Mouse (Mus musculus) E14TG2a.4 (cell line): ENCODE data around the gene 4930595D18Rik.

Source experiments
- H3K27me3 ChIP-seq: 2 replicates; pipeline ENCODE4 v1.6.1; 2014; ENCODE audit warnings: low read length, control low read depth; ENCODE audit not compliant: insufficient read depth
- H3K36me3 ChIP-seq: 2 replicates; pipeline ENCODE4 v1.6.1; 2014; ENCODE audit warnings: low read length, control low read depth; ENCODE audit not compliant: insufficient read depth
- H3K4me1 ChIP-seq: replicated peaks from 2 replicates; pipeline ENCODE4 v1.6.1; 2014; ENCODE audit warnings: low read depth, low read length, control low read depth
- H3K4me3 ChIP-seq: replicated peaks from 2 replicates; pipeline ENCODE4 v1.5.1; 2014; ENCODE audit warnings: mild to moderate bottlenecking, low read length
- H3K9me3 ChIP-seq: 2 replicates; pipeline ENCODE4 v1.6.1; 2014; ENCODE audit warnings: low read length, control low read depth
- CTCF ChIP-seq: conservative IDR thresholded peaks from 2 replicates; pipeline ENCODE4 v1.5.1; 2014; ENCODE audit warnings: low read length
- NANOG ChIP-seq: IDR thresholded peaks from 2 replicates; pipeline ENCODE4 v1.6.1; 2014; ENCODE audit warnings: borderline replicate concordance, low read length, mixed read lengths
- POU5F1 ChIP-seq: IDR thresholded peaks from 2 replicates; pipeline ENCODE4 v1.6.1; 2014; ENCODE audit warnings: low read length, borderline replicate concordance

The 4930595D18Rik gene

GRCm38 (mm10) chr12:111203945-111204344 lies 19.7 kb upstream of the 4930595D18Rik start:
- Histone ChIP-seq H3K4me1 (peaks cover 11% of the 10 kb centered on the region), H3K36me3 (no peaks in the 10 kb centered on the region), H3K4me3 (no peak overlapping the region), H3K27me3 (no peaks in the 10 kb centered on the region), H3K9me3 (no peaks in the 10 kb centered on the region)
- TF ChIP-seq CTCF: no peak
- TF ChIP-seq NANOG: no peak
- TF ChIP-seq POU5F1: no peak

- H3K27me3 ChIP-seq: no peaks in the 10 kb centered on the region
- H3K4me1 ChIP-seq: peaks cover 11% of the 10 kb centered on the region
- H3K9me3 ChIP-seq: no peaks in the 10 kb centered on the region
- no peak overlapping the region for H3K4me3 ChIP-seq
- TF ChIP-seq NANOG (no peak), POU5F1 (no peak), CTCF (no peak)
- H3K36me3 ChIP-seq: no peaks in the 10 kb centered on the region
Measured at GRCm38 (mm10) chr12:111203076-111203475, 18.8 kb upstream of the 4930595D18Rik start.

DNA sequence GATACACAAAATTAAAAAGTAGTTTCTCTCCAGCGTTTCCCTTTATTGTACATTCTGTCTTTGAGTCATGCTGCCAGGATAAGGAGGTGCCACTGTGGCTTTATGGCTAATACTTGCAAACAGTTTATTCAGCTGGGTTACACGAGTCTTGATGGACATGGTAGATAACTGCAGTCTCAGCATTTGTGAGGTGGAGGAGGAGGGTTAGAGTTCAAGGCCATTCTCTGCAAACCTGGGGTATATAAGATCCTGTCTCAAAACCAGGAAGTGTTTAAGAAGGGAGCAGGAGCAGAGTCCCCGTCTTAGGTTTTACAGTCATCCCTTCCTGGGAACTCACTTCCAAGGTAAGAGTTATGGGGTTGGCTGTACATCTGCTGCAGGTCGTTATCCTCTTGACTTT lies 12.3 kb upstream of the 4930595D18Rik start:
- TF ChIP-seq POU5F1 (no peak), NANOG (no peak), CTCF (no peak)
- H3K36me3 ChIP-seq: no peaks in the 10 kb centered on the region
- no peak overlapping the region for H3K4me3 ChIP-seq

GRCm38 (mm10) chr12:111193331-111193730 lies 9.0 kb upstream of the 4930595D18Rik start:
- H3K4me1 ChIP-seq: peaks cover 33% of the 10 kb centered on the region
- TF ChIP-seq CTCF: no peak
- no peak overlapping the region for H3K4me3 ChIP-seq
- no peaks in the 10 kb centered on the region for H3K27me3 ChIP-seq
- no peaks in the 10 kb centered on the region for H3K36me3 ChIP-seq
- H3K9me3 ChIP-seq: no peaks in the 10 kb centered on the region

More for the DNA sequence above, 12.3 kb upstream of the 4930595D18Rik start:
- Histone ChIP-seq H3K27me3 (no peaks in the 10 kb centered on the region), H3K9me3 (no peaks in the 10 kb centered on the region), H3K4me1 (peaks cover 15% of the 10 kb centered on the region)

GRCm38 (mm10) chr12:111192777-111193176 lies 8.5 kb upstream of the 4930595D18Rik start:
- no peak for TF ChIP-seq POU5F1
- TF ChIP-seq CTCF: no peak
- no peak for TF ChIP-seq NANOG
- no peaks in the 10 kb centered on the region for H3K27me3 ChIP-seq
- H3K36me3 ChIP-seq: no peaks in the 10 kb centered on the region
- no peak overlapping the region for H3K4me3 ChIP-seq
- H3K4me1 ChIP-seq: peaks cover 33% of the 10 kb centered on the region
- H3K9me3 ChIP-seq: no peaks in the 10 kb centered on the region

DNA sequence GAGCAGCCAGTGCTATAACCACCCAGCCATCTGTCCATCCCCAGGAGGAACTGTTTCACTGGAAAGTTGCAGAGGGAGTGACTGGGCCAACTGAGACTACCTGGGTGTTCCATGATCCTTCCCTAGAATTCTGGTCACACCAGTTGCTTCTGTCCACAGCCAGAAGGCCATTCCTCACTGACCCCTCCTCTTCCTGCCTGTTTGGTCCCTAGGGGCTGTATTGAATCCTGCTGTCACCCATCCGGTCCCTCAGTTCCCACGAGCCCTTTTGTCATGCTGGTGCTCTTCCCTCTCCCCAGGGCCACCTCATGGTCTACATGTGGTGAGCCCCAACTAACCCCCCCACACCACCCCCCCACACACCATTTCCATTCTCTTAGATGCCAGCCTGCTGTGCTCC lies 6.6 kb upstream of the 4930595D18Rik start:
- TF ChIP-seq NANOG: no peak
- TF ChIP-seq CTCF: no peak
- no peak for TF ChIP-seq POU5F1
- H3K9me3 ChIP-seq: no peaks in the 10 kb centered on the region

GRCm38 (mm10) chr12:111190355-111190754 lies 6.1 kb upstream of the 4930595D18Rik start:
- no peaks in the 10 kb centered on the region for H3K9me3 ChIP-seq
- no peaks in the 10 kb centered on the region for H3K27me3 ChIP-seq
- peaks cover 33% of the 10 kb centered on the region for H3K4me1 ChIP-seq
- no peak for TF ChIP-seq POU5F1
- no peak for TF ChIP-seq CTCF
- TF ChIP-seq NANOG: no peak
- H3K36me3 ChIP-seq: no peaks in the 10 kb centered on the region
- H3K4me3 ChIP-seq: no peak overlapping the region

More for the DNA sequence above, 6.6 kb upstream of the 4930595D18Rik start:
- H3K27me3 ChIP-seq: no peaks in the 10 kb centered on the region
- H3K36me3 ChIP-seq: no peaks in the 10 kb centered on the region
- H3K4me3 ChIP-seq: no peak overlapping the region
- peaks cover 33% of the 10 kb centered on the region for H3K4me1 ChIP-seq

DNA sequence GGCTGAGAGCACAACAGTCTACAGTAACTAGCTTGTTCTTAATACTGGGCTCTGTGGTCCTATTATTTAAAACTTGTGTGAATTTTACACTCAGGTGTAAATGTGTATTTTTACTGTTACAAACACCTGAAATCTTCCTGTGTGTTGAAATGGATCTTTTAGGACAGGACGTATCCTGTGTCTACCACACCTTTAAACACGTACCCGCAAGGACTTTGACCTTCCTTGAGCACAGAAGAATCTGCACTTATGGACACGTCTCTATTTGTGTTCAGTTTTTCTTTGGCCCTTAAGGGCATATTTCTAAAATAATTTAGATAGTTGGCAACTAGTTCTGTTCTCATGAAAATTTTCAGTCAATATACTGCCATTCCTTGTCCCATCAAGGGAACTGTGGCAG lies 4.0 kb upstream of the 4930595D18Rik start:
- Histone ChIP-seq H3K36me3 (no peaks in the 10 kb centered on the region), H3K9me3 (no peaks in the 10 kb centered on the region)

GRCm38 (mm10) chr12:111186986-111187385 lies 2.7 kb upstream of the 4930595D18Rik start:
- Histone ChIP-seq H3K36me3 (no peaks in the 10 kb centered on the region), H3K27me3 (no peaks in the 10 kb centered on the region), H3K4me3 (no peak overlapping the region), H3K4me1 (peaks cover 21% of the 10 kb centered on the region), H3K9me3 (no peaks in the 10 kb centered on the region)
- TF ChIP-seq POU5F1 (no peak), NANOG (no peak), CTCF (no peak)

More for the DNA sequence above, 4.0 kb upstream of the 4930595D18Rik start:
- Histone ChIP-seq H3K4me3 (no peak overlapping the region), H3K27me3 (no peaks in the 10 kb centered on the region), H3K4me1 (peaks cover 24% of the 10 kb centered on the region)
- TF ChIP-seq POU5F1: no peak
- TF ChIP-seq CTCF: no peak
- no peak for TF ChIP-seq NANOG
